Mouse (Mus musculus): ENCODE measurements around the gene Proca1.

Gene Proca1

GRCm38 (mm10) chr11:78231518-78231917 lies 38.3 kb downstream of the Proca1 start:
- DNase-seq: no peak

- peak; percentile 20 for DNase-seq
Measured at GRCm38 (mm10) chr11:78240193-78240857, 47.1 kb downstream of the Proca1 start.

DNA sequence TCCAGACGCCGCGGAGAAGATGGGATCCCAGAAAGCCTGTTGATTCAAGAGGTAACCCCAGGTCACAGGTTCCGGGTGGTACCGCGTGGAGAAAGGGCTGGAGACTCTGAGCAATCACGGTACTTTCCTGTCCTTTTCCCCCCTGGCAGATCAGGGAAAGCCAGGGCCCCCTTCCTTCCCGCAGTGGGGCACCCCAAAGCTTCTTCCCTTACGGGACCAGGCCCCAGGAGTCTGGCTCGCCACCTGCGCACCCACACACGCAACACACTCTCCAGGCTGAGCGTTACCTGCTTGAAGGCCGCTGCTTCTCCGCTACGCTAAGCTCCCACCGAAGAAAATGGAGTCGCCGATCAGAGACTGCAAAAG lies 52.1 kb downstream of the Proca1 start:
- no peak for DNase-seq

DNA sequence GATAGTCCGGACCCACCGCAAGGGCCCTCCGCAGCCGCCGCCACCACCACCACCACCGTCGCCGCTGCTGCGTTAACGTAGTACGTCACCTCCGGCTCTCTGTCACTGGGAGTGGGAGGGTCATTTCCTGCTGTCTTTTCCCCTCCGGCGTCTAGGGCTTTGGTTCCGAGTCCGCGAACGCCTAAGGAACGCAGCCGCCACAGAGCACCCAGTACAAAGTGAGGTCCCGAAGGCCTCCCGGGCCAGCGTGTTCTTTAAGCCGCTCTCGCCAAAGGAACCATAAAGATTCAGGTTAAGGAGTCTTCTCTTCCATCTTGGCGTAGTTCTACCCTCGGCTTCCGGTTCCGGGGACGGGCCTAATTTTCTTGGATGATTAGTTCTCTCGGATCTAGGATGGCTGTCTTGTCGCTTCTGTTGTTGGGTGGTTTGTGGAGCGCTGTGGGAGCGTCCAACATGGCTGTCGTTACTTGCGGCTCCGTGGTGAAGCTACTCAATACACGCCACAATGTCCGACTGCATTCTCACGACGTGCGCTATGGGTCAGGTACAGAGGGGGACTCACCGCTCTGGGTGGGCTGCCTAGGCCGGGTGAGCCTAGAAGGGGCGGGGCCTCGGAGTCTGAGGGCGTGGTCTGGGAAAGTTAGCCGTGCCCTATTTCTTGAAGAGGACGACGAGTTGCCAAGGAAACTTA lies 52.6 kb downstream of the Proca1 start, which contains the start of the genes Sdf2 and Supt6:
TSS of gene Sdf2 (plus strand) at position 120 of the 691 bp plus-strand sequence.
TSS of gene Supt6 (minus strand) at position 361 of the 691 bp plus-strand sequence.
- peak; percentile 83 for DNase-seq

- DNase-seq: no peak
Measured at GRCm38 (mm10) chr11:78246318-78247011, 53.3 kb downstream of the Proca1 start.

DNA sequence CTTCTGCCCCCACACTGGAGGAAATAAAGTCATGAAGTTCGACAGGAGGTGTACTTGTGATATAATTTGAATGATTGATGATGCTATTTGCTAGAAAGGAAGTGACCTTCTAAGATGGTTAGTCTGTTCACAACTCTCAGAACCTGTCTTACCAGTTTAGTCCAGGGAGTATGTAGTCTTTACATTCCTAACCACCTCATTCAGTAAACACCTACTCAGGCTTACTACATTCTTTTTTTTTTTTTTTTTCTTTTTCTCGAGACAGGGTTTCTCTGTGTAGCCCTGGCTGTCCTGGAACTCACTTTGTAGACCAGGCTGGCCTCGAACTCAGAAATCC lies 53.8 kb downstream of the Proca1 start:
- no peak for DNase-seq

DNA sequence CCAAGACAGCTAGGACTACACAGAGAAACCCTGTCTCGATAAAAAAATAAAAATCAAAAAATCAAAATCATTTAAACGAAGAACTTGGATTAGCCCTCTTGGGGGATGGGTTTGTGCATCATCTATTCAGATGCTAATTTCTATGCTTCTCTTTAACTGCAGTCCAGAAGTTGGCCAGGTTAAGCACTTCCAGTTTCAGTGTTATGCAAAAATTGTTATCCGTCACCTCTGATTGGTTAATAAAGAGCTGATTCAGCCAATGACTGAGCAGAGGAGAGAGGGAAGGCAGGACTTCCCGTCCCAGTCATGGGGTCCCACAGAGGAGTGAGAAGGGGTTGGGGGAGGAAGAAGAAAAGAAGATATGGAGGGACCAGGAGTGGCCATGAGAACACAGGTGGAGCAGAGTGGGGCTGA lies 54.5 kb downstream of the Proca1 start:
- DNase-seq: no peak
